Mouse (Mus musculus) stomach, postnatal 0 days (tissue): ENCODE data around the gene Rin1. TPM values are rescaled to one million over a fixed set of nuclear protein-coding genes. Genes with fewer than 3 reads are reported as not detected.

Source experiments
- ATAC-seq: fragments of 200-750 bp; cut with Nextera tagmentation; 2 replicates; pipeline ENCODE4 v1.8.0; 2017; ENCODE audit not compliant: low FRiP score, low TSS enrichment
- DNase-seq: peaks from one replicate; pipeline ENCODE4 v3.0.0-alpha.2; 2016; ENCODE audit warnings: low spot score
- H3K27ac ChIP-seq: fragments of 300-500 bp; sonication (generic); replicated peaks from 2 replicates; pipeline ENCODE4 v1.5.1; 2014; ENCODE audit warnings: mild to moderate bottlenecking, control low read depth
- H3K27me3 ChIP-seq: fragments of 300-500 bp; sonication (generic); 2 replicates; pipeline ENCODE4 v1.6.1; 2014; ENCODE audit warnings: low read length; ENCODE audit not compliant: control insufficient read depth, insufficient read depth
- H3K36me3 ChIP-seq: fragments of 300-500 bp; sonication (generic); 2 replicates; pipeline ENCODE4 v1.6.1; 2014; ENCODE audit warnings: low read length, mixed read lengths; ENCODE audit not compliant: control insufficient read depth, insufficient read depth
- H3K4me1 ChIP-seq: fragments of 300-500 bp; sonication (generic); replicated peaks from 2 replicates; pipeline ENCODE4 v1.6.1; 2014; ENCODE audit warnings: antibody characterized with exemption; ENCODE audit not compliant: control insufficient read depth, insufficient read depth
- H3K4me2 ChIP-seq: fragments of 300-500 bp; sonication (generic); replicated peaks from 2 replicates; pipeline ENCODE4 v1.6.1; 2014; ENCODE audit warnings: low read depth, mild to moderate bottlenecking, control low read depth, moderate library complexity
- H3K4me3 ChIP-seq: fragments of 300-500 bp; sonication (generic); 2 replicates; pipeline ENCODE4 v1.5.1; 2014; ENCODE audit warnings: low read depth, low read length, control low read depth
- H3K9ac ChIP-seq: fragments of 300-500 bp; sonication (generic); 2 replicates; pipeline ENCODE4 v1.6.1; 2014; ENCODE audit warnings: mild to moderate bottlenecking, low read length, control low read depth, mixed read lengths
- H3K9me3 ChIP-seq: fragments of 300-500 bp; sonication (generic); 2 replicates; pipeline ENCODE4 v1.6.1; 2016; ENCODE audit warnings: low read length; ENCODE audit not compliant: control insufficient read depth
- CTCF ChIP-seq: IDR thresholded peaks from 2 replicates; pipeline ENCODE4 v1.5.1; 2016; ENCODE audit warnings: antibody characterized with exemption, low read depth, mild to moderate bottlenecking, moderate library complexity
- EP300 ChIP-seq: optimal IDR thresholded peaks from 2 replicates; pipeline ENCODE3; 2016; ENCODE audit warnings: antibody characterized with exemption
- WGBS: fragments of 180-500 bp; shearing (Covaris S2); extraction: QIAGEN DNeasy Blood & Tissue Kit; methylation state at CpG from one replicate; pipeline ENCODE4 v1.1.7; 2014; 5-methylcytosine and 5-hydroxymethylcytosine counted together
- polyA plus RNA-seq: library from polyadenylated mRNA; unstranded; fragments of >200 nt; fragmentation: Nextera tagmentation; extraction: Ambion mirVana; gene quantifications from 2 replicates; pipeline ENCODE4 v1.2.1, GENCODE M21; 2015

Gene Rin1
- polyA plus RNA-seq, 1 experiment from 2014 or later: 2.6 TPM

DNA sequence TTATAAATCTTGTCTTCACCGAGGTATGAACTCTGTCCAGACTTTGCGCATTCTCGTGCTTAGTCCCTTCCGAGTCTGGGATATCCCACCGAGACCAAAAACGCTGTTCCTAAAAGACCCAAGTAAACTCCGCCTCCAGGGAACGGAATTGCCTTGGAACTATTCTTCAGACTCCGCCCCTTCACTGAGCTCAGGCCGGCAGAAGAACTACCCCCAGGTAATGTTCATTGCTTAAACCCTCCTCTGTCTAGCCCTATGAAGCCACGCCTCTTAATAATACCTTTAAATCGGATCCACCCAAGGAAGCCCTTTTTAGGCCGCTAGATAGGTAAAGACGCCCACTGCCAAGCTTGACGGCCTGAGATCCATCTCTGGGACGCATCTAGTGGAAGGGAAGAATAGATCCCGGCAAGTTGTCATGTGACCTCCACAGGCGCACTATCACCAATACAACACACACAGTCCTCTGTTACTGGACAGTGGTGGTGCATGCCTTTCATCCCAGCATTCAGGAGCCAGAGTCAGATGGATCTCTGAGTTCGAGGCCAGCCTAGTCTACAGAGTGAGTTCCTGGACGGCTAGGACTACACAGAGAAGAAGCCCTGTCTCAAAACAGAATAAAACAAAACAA lies 22.2 kb downstream of the Rin1 start:
- ATAC-seq (peak; percentile 22; the same call in 1 of the 2 replicates), DNase-seq (no peak)
- Histone ChIP-seq H3K27ac (peak overlapping the region; percentile 81), H3K27me3 (no peaks in the 10 kb centered on the region; the same call in 1 of the 2 replicates), H3K4me2 (peak overlapping the region; percentile 73), H3K9ac (no peak overlapping the region), H3K36me3 (no peaks in the 10 kb centered on the region), H3K9me3 (no peaks in the 10 kb centered on the region), H3K4me1 (peaks cover 5% of the 10 kb centered on the region; the same call in 1 of the 2 replicates), H3K4me3 (peak overlapping the region; percentile 60)
- WGBS: 1% methylated on average over 20 of the region's 20 CpGs
- no peak for TF ChIP-seq EP300
- TF ChIP-seq CTCF: no peak; the same call in 1 of the 2 replicates

DNA sequence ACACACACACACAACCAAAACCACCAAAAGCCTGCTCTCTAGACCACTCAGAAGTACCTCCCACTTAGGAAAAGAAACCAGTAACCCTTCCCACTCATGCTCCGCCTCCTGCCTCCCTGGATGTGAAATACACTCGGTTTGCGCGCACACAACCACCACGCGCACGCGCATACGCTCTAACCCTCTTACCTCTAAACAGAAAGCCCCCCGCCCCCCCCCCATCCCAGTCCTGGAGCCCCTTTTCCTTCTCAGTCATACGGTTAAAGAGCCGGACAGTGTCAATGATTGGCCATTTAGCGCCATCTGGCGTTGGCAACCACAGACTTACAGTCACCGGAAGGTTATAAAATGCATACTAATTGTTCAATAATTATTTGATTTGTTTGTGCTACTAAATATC lies 22.7 kb downstream of the Rin1 start:
- H3K36me3 ChIP-seq: no peaks in the 10 kb centered on the region
- TF ChIP-seq EP300 (no peak), CTCF (peak; percentile 78)
- H3K4me3 ChIP-seq: peak overlapping the region; percentile 60
- WGBS: 2% methylated on average over 15 of the region's 15 CpGs
- no peaks in the 10 kb centered on the region for H3K9me3 ChIP-seq
- DNase-seq (peak; percentile 74), ATAC-seq (peak; percentile 27; the same call in 1 of the 2 replicates)
- no peaks in the 10 kb centered on the region; the same call in 1 of the 2 replicates for H3K27me3 ChIP-seq
- no peak overlapping the region for H3K9ac ChIP-seq
- peak overlapping the region; percentile 73 for H3K4me2 ChIP-seq
- H3K27ac ChIP-seq: no peak overlapping the region
- peaks cover 3% of the 10 kb centered on the region; the same call in 1 of the 2 replicates for H3K4me1 ChIP-seq

GRCm38 (mm10) chr19:5073518-5073917 lies 23.2 kb downstream of the Rin1 start:
- Histone ChIP-seq H3K9ac (no peak overlapping the region), H3K27me3 (no peaks in the 10 kb centered on the region; the same call in 1 of the 2 replicates), H3K36me3 (no peaks in the 10 kb centered on the region), H3K4me1 (peaks cover 3% of the 10 kb centered on the region; the same call in 1 of the 2 replicates), H3K4me3 (no peak overlapping the region), H3K27ac (no peak overlapping the region), H3K4me2 (no peak overlapping the region), H3K9me3 (no peaks in the 10 kb centered on the region)
- no peak for DNase-seq
- TF ChIP-seq EP300 (no peak), CTCF (no peak)
- ATAC-seq: no peak
- WGBS: 22% methylated on average over 5 of the region's 5 CpGs

DNA sequence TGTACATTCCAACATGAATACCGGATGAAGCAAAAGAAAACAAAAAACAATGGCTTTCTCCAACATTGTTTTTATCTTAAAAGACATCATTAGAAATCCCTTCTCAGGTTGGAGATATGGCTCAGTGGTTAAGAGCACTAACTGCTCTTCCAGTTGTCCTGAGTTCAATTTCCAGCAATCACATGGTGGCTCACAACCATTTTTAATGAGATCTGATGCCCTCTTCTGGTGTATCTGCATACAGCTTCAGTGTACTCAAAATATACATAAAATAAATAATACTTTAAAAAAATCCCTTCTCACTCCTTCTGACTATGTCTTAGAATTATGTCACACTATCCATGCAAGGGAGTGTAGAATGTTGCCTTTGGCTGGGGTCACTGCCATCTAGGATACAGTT lies 29.0 kb downstream of the Rin1 start:
- TF ChIP-seq EP300: no peak
- TF ChIP-seq CTCF: peak; percentile 46
- Histone ChIP-seq H3K27ac (no peak overlapping the region), H3K36me3 (no peaks in the 10 kb centered on the region), H3K4me3 (no peak overlapping the region), H3K4me1 (no peaks in the 10 kb centered on the region), H3K9ac (no peak overlapping the region), H3K9me3 (no peaks in the 10 kb centered on the region), H3K27me3 (peaks cover 7% of the 10 kb centered on the region), H3K4me2 (no peak overlapping the region)
- no peak for DNase-seq
- no peak for ATAC-seq
- WGBS: 90% methylated on average over 1 of the region's 1 CpGs

DNA sequence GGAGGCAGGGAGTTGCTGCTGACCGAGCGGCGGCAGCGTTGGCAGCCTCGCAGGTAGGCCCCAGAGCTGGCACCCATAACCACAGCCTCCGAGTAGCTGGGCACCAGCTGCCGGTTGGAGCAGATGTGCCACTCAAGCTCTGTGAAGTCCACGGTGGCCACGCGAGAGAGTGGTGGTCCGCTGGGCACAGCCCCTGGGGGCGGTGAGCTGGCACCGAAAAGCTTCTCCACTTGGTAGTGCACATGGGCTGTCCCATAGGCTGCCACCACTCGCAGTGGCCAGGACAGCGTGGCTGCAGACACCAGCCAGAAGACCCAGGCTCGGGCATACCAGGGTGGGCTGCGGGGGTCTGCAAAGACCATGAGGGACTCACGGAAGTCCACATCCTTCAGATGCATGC lies 31.7 kb downstream of the Rin1 start:
- Histone ChIP-seq H3K9ac (no peak overlapping the region), H3K4me1 (0 out of 2 replicates have a peak, but pooled peaks cover 2% of the 10 kb centered on the region), H3K4me2 (no peak overlapping the region), H3K9me3 (no peaks in the 10 kb centered on the region), H3K27me3 (peaks cover 7% of the 10 kb centered on the region), H3K36me3 (no peaks in the 10 kb centered on the region), H3K27ac (no peak overlapping the region), H3K4me3 (no peak overlapping the region)
- DNase-seq: no peak
- TF ChIP-seq CTCF (no peak), EP300 (no peak)
- ATAC-seq: no peak
- 67% methylated on average over 17 of the region's 18 CpGs for WGBS

- Histone ChIP-seq H3K4me3 (no peak overlapping the region), H3K36me3 (no peaks in the 10 kb centered on the region), H3K27me3 (peaks cover 7% of the 10 kb centered on the region), H3K4me2 (no peak overlapping the region), H3K9ac (no peak overlapping the region), H3K4me1 (peaks cover 2% of the 10 kb centered on the region; the same call in 1 of the 2 replicates), H3K27ac (no peak overlapping the region), H3K9me3 (no peaks in the 10 kb centered on the region)
- ATAC-seq (no peak), DNase-seq (no peak)
- WGBS: 58% methylated on average over 24 of the region's 24 CpGs
- TF ChIP-seq CTCF (no peak), EP300 (no peak)
Observed at GRCm38 (mm10) chr19:5082596-5082995, 32.3 kb downstream of the Rin1 start.
